Mouse (Mus musculus) mesoderm, embryonic 11.5 days (tissue): ENCODE measurements at regions not wholly inside any gene's neighbourhood (a gene's known extent, or its start where the extent isn't known, plus 50 kb on each side); places are given as distances from the start of the nearest gene placed in this dataset.
A peak's percentile ranks its signal among the peaks of the same experiment; 100 is the strongest.

Source experiments
- DNase-seq: peaks from one replicate; pipeline ENCODE4 v3.0.0-alpha.2; 2012; ENCODE audit warnings: low read depth, low spot score

- DNase-seq = no peak
Measured at GRCm38 (mm10) chr8:126538136-126538535, 55.6 kb downstream of the Irf2bp2 start.

- peak; percentile 66 for DNase-seq
Measured at GRCm38 (mm10) chr8:126536928-126537618, 56.7 kb downstream of the Irf2bp2 start.

- peak; percentile 53 for DNase-seq
Measured at GRCm38 (mm10) chr8:126536132-126536927, 57.5 kb downstream of the Irf2bp2 start.

GRCm38 (mm10) chr8:126532284-126532974 lies 57.6 kb upstream of the Tarbp1 start:
- DNase-seq = no peak

- DNase-seq = no peak
Measured at GRCm38 (mm10) chr8:126531459-126531858, 56.6 kb upstream of the Tarbp1 start.

GRCm38 (mm10) chr8:126529409-126529808 lies 54.5 kb upstream of the Tarbp1 start:
- DNase-seq = no peak

GRCm38 (mm10) chr8:126528434-126529080 lies 53.7 kb upstream of the Tarbp1 start:
- no peak for DNase-seq

- no peak for DNase-seq
Measured at GRCm38 (mm10) chr8:126526864-126527571, 52.2 kb upstream of the Tarbp1 start.

GRCm38 (mm10) chr8:126525575-126525974 lies 50.7 kb upstream of the Tarbp1 start:
- DNase-seq = no peak
